Mouse (Mus musculus) brain, embryonic 14.5 days (tissue): Measurements from ENCODE around the gene Tmem221.
"Not testable (repeated sequence)": the region's sequence is repeated elsewhere in the genome, so short reads cannot be mapped to it uniquely, and the experiment has no call there.

Source experiments
- CTCF ChIP-seq: fragments of 200-500 bp; IDR thresholded peaks from 2 replicates; pipeline ENCODE4 v1.5.1; 2012; ENCODE audit warnings: inconsistent platforms, mild to moderate bottlenecking, moderate library complexity, borderline replicate concordance; ENCODE audit not compliant: insufficient read depth, insufficient read length; ENCODE audit errors: extremely low read depth
- POLR2A ChIP-seq: fragments of 200-500 bp; IDR thresholded peaks from 2 replicates; pipeline ENCODE4 v1.6.1; 2012; ENCODE audit warnings: mild to moderate bottlenecking, inconsistent platforms, borderline replicate concordance; ENCODE audit not compliant: poor library complexity, insufficient read depth, insufficient read length, severe bottlenecking; ENCODE audit errors: extremely low read depth

GRCm38 (mm10) chr8:71530735-71531467 lies 27.8 kb downstream of the Tmem221 start:
- not testable (repeated sequence) for TF ChIP-seq POLR2A
- peak; percentile 52; the same call in 1 of the 2 replicates for TF ChIP-seq CTCF
